Mouse (Mus musculus): Measurements from ENCODE around the gene Ccdc85b.

DNA sequence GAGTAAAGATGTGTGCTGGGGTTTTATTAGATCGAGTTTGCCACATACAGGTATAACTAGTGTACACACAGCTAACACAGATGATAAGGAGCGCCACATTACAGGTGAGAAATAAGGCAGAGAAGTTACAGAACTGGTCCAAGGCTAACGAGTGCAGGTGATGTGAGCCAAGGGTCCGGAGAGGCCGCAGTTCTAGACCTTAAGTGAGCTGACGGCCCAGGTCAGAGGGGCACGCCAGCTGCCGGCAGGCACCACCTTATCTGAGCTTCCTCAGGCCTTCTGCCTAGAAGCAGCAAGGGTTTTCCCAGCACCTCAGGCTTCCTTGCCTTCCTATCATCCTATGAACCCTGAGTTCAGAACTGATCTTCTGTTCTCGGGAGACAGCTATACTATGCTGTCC lies 38.1 kb downstream of the Ccdc85b start:
- TF ChIP-seq EP300 (optimal IDR thresholded peaks at IDR 0.05), result no peak
- TF ChIP-seq CTCF (IDR thresholded peaks at IDR 0.05; ENCODE audit: low read depth), result no peak
